Comparison of ENCODE assay signal across 10 mouse cellular contexts in the genomic region with DNA sequence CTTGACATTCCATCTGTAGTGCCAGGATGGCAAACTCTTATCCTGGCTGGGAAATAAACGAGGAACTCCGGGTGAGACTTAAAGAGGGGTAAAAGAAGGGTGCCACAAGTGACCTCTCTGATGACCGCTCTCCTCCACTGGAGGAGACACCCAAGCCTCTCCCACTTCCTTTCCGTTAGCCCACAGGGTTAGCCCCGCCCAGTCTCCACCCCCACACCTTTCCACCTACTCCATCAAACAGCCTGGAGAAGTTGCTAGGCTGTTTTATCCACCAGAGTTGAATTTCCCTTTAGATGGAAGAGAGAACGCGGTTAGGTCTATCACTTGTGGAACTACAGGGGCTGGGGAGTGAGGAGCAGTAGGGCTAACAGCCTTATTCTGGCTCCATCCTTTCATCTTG. TPM values are rescaled to one million over a fixed set of nuclear protein-coding genes. Genes with fewer than 3 reads are reported as not detected.
A peak's percentile ranks its signal among the peaks of the same experiment; 100 is the strongest.
DNase-seq lines count a peak whose midpoint lies in the region; ATAC-seq lines count a peak whose summit lies in the region.
"Had no signal": no experiment of that assay in that cellular context is flagged by ENCODE, and none has a peak within 500 bp of the region (broad histone marks: within the 10 kb centered on the region; RNA-seq: fewer than 3 reads in every experiment).

No protein-coding gene starts in this region.

- no peak for DNase-seq in heart, postnatal 4 days
- peak; percentile 48 for DNase-seq in lung, postnatal 14 days
- peak; percentile 61 for DNase-seq in thymus, postnatal 0 days (ENCODE audit: low spot score)
- DNase-seq in cerebellum, postnatal 4 days (ENCODE audit: low spot score in 2 of 2), result no peak
- DNase-seq in layer of hippocampus, adult 11-12 months (ENCODE audit: low spot score), result no peak
- DNase-seq in frontal cortex, postnatal 14 days (ENCODE audit: low spot score in 2 of 2), result no peak
- DNase-seq: cerebellum, adult 8-10 months had no signal

- 53% methylated on average over 7 of the region's 7 CpGs for WGBS in heart, embryonic 14.5 days

- peak overlapping the region; percentile 41; the same call in 1 of the 2 replicates for H3K4me2 ChIP-seq in heart, embryonic 14.5 days (ENCODE audit: low read length)
- H3K4me2 ChIP-seq: limb, embryonic 12.5 days had no signal

- H3K9me3 ChIP-seq in heart, embryonic 14.5 days (ENCODE audit: control insufficient read depth, low read length), result no peaks in the 10 kb centered on the region
- H3K9me3 ChIP-seq: limb, embryonic 12.5 days had no signal

- H3K4me1 ChIP-seq in heart, embryonic 14.5 days (ENCODE audit: control insufficient read depth in 2 of 2, insufficient read depth in 2 of 2, low read length in 2 of 2), result peaks cover 19 to 29% of the 10 kb centered on the region in 2 experiments
- H3K4me1 ChIP-seq: limb, embryonic 12.5 days had no signal

- ATAC-seq in heart, embryonic 14.5 days (ENCODE audit: insufficient number of reproducible peaks, insufficient read depth, low FRiP score, low read depth), result no peak; the same call in 1 of the 2 replicates
- peak; percentile 83 for ATAC-seq in erythroid progenitor cell, adult 5-6 weeks (replicated peaks; ENCODE audit: low FRiP score, poor library complexity, severe bottlenecking)

- H3K36me3 ChIP-seq in heart, embryonic 14.5 days (ENCODE audit: control insufficient read depth, insufficient read depth, low read length), result peaks cover 9% of the 10 kb centered on the region
- H3K36me3 ChIP-seq: limb, embryonic 12.5 days had no signal

- no peak overlapping the region for H3K4me3 ChIP-seq in heart, embryonic 14.5 days (ENCODE audit: control insufficient read depth in 1 of 2, insufficient read depth in 1 of 2, low read depth in 1 of 2, low read length in 2 of 2)
- H3K4me3 ChIP-seq: limb, embryonic 12.5 days had no signal

- H3K27ac ChIP-seq in heart, embryonic 14.5 days (replicated peaks in 1 of 2; ENCODE audit: control insufficient read depth in 1 of 2, insufficient read depth in 1 of 2, low read depth in 2 of 2, low read length in 2 of 2), result no peak overlapping the region
- H3K27ac ChIP-seq: limb, embryonic 12.5 days had no signal

- H3K27me3 ChIP-seq in heart, embryonic 14.5 days (ENCODE audit: control insufficient read depth, insufficient read depth, low read length), result no peaks in the 10 kb centered on the region
- H3K27me3 ChIP-seq: limb, embryonic 12.5 days had no signal

- H3K9ac ChIP-seq in heart, embryonic 14.5 days (ENCODE audit: low read length), result no peak overlapping the region
- H3K9ac ChIP-seq: limb, embryonic 12.5 days had no signal

RNA-seq across cellular contexts. Expression of gene Elf4, which starts 37.7 kb away (rescaled TPM):
- polyA plus RNA-seq in heart, embryonic 14.5 days (2014; fragmentation: Nextera tagmentation; extraction: Ambion mirVana), result 15.3 TPM in 2 replicates
- total RNA-seq in heart, postnatal 4 days (2021), result 10 to 100 TPM; 25.7 to 32.4 TPM
- total RNA-seq in erythroid progenitor cell, adult 5-6 weeks (2015; ENCODE audit: low replicate concordance), result 18.0 and 23.5 TPM in 2 replicates
- total RNA-seq in erythroid progenitor cell, adult 5-6 weeks (2017; ENCODE audit: low replicate concordance), result 5.1 and 10.3 TPM in 2 replicates
- polyA plus RNA-seq in thymus, postnatal 0 days (2015; fragmentation: Nextera tagmentation; extraction: Ambion mirVana), result 9.9 TPM in 2 replicates

Comparison
In these comparisons a context has a peak if more than half of its experiments do, and no peak if none do; other contexts are left out.
1. DNase-seq: peak in lung, postnatal 14 days (single experiment) and thymus, postnatal 0 days (single experiment); none in heart, postnatal 4 days (single experiment), cerebellum, postnatal 4 days (0 of 2), layer of hippocampus, adult 11-12 months (single experiment) and frontal cortex, postnatal 14 days (0 of 2).